In the genomic region with DNA sequence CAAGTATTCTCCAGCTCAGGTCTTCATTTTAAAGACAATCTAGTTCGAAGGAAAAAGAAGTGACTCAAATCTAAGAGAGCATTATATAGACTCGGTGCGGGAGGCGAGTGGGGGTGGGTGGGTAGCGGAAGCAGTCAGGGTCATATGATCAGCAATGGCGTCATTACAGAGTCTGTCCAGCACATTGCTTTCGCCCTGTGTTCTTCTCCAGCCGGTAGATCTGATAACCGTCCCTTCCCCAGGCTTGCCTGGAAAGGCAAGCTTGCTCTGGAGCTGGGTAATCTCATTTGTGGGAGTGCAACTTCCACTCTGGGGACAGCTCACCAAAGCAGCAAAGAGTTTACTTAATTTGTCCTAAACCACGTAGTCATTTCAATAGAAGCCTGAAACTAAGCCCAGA, we compare ENCODE assay signal across 25 mouse cellular contexts.
"Had no signal": no experiment of that assay in that cellular context is flagged by ENCODE, and none has a peak within 500 bp of the region (broad histone marks: within the 10 kb centered on the region; RNA-seq: fewer than 3 reads in every experiment).

No protein-coding gene starts in this region.

- H3K4me3 ChIP-seq: gastrocnemius, adult 2 months; heart, embryonic 10.5 days; heart, embryonic 12.5 days; hindbrain, embryonic 10.5 days; hindbrain, embryonic 12.5 days; layer of hippocampus, adult 2 months; left cerebral cortex, adult 2 months; limb, embryonic 10.5 days; limb, embryonic 12.5 days; liver, embryonic 13.5 days; liver, embryonic 15.5 days had no signal

- DNase-seq: gastrocnemius, adult 2 months; gastrocnemius, postnatal 10 days; gastrocnemius, postnatal 25 days; heart, postnatal 10 days; heart, postnatal 4 days; kidney, adult 18-20 months; kidney, adult 8-10 months; kidney, postnatal 10 days; kidney, postnatal 25 days; kidney, postnatal 4 days; liver; liver, embryonic 13.5 days had no signal

- H3K9ac ChIP-seq: heart, embryonic 12.5 days; hindbrain, embryonic 12.5 days; hindbrain, embryonic 14.5 days; limb, embryonic 12.5 days; liver, embryonic 13.5 days; liver, embryonic 15.5 days had no signal

- H3K9me3 ChIP-seq: heart, embryonic 10.5 days; heart, embryonic 12.5 days; hindbrain, embryonic 10.5 days; hindbrain, embryonic 12.5 days; limb, embryonic 10.5 days; liver, embryonic 13.5 days; liver, embryonic 15.5 days had no signal

- H3K4me1 ChIP-seq: heart, embryonic 10.5 days; heart, embryonic 12.5 days; hindbrain, embryonic 10.5 days; hindbrain, embryonic 12.5 days; liver, embryonic 15.5 days had no signal

- H3K27me3 ChIP-seq: heart, embryonic 12.5 days; hindbrain, embryonic 12.5 days; limb, embryonic 12.5 days; liver, embryonic 13.5 days; liver, embryonic 15.5 days had no signal

- H3K36me3 ChIP-seq: heart, embryonic 10.5 days; heart, embryonic 12.5 days; hindbrain, embryonic 10.5 days; hindbrain, embryonic 12.5 days; limb, embryonic 10.5 days; limb, embryonic 12.5 days; liver, embryonic 13.5 days; liver, embryonic 15.5 days had no signal

- ATAC-seq: hindbrain, postnatal 0 days; intestine, embryonic 16.5 days had no signal

- H3K27ac ChIP-seq: gastrocnemius, adult 2 months; heart, embryonic 10.5 days; hindbrain, embryonic 10.5 days; hindbrain, embryonic 12.5 days; hindbrain, embryonic 14.5 days; hindbrain, postnatal 0 days; layer of hippocampus, adult 2 months; left cerebral cortex, adult 2 months; limb, embryonic 10.5 days; limb, embryonic 12.5 days; liver, embryonic 13.5 days; liver, embryonic 15.5 days had no signal

- H3K4me2 ChIP-seq: heart, embryonic 12.5 days; hindbrain, embryonic 12.5 days; hindbrain, embryonic 14.5 days; limb, embryonic 12.5 days; liver, embryonic 11.5 days; liver, embryonic 13.5 days; liver, embryonic 15.5 days had no signal
